Mouse (Mus musculus) cerebellum, adult 2 months (tissue): ENCODE measurements around the gene 4933407L21Rik.
"Not testable (repeated sequence)": the region's sequence is repeated elsewhere in the genome, so short reads cannot be mapped to it uniquely, and the experiment has no call there.

ENCODE experiments used
- CTCF ChIP-seq: fragments of 200-500 bp; IDR thresholded peaks from 2 replicates; pipeline ENCODE4 v1.5.1; 2011; ENCODE audit warnings: low read depth, mild to moderate bottlenecking, control low read depth, low read length, moderate library complexity, borderline replicate concordance; ENCODE audit not compliant: insufficient read depth
- POLR2A ChIP-seq: fragments of 200-500 bp; IDR thresholded peaks from 2 replicates; pipeline ENCODE4 v1.6.1; 2011; ENCODE audit warnings: low read length, control low read depth, borderline replicate concordance; ENCODE audit not compliant: insufficient read depth

DNA sequence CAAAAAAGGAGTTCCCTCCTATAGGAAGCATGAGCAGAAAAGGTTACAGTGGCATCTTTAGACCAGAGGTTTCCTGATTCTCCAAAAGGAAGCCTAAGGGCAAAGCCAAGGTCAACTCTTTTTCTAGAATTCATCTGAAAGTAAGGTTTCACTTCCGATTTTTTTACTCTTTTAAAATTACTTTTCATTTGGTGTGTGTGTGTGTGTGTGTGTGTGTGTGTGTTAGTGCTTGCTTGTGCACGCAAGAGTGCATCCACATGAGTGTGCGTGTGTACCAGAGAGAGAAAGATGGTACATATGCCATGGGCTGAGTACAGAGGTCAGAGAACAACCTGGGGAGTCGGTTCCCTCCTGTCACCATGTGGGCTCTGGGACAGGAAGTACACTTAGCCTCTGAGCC is 60.6 kb downstream of the 4933407L21Rik start:
- TF ChIP-seq CTCF, POLR2A: not testable (repeated sequence)
